In the genomic region with DNA sequence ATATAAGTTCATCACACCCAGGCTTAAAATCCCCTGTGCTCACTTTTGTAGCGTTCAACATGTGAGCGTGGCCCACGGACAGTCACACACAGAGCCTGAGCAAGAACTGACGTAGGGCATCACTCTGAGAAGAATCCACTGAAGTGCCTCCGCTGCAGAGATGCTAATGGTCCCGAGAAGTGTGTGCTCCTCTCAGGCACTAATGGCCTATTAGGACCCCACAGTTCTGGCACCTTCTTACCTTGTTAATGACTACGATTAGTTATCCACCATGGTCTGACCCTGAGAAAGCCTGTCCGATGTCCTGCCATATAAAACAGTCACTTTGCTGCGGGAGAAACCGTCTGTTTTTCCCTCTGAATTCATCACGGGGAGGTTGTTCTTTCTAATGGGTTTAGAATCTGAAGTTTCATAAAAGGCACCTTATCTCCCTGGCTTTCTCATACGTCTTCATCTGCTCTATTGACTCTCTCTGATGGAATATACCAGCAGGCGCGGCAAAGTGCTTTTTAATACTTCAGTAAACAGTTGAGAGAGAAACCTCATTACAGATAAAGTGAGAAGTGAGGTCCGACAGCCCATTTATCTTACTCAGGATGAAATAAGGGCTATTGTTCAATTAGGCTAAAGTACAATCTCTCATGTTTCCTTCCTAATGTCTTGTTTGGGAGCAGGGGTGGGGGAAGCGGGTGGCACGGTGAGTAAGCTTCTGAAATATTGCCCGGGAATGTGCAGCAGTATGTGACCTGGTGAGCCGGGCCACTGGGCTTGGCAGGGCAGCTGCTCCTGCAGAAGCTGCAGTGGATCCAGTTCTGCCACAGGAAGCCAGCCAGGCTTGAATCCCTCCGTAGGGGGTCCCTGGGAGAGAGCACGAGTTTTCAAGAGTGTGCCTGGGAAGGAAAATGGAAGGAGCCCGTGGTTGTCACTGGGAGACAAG, we compare ENCODE assay signal across 8 mouse cellular contexts. TPM values are rescaled to one million over a fixed set of nuclear protein-coding genes. Genes with fewer than 3 reads are reported as not detected.
DNase-seq lines count a peak whose midpoint lies in the region; ATAC-seq and TF ChIP-seq lines count a peak whose summit lies in the region.

No protein-coding gene starts in this region.

- peaks cover 5% of the 10 kb centered on the region for H3K9me3 ChIP-seq in heart, embryonic 16.5 days (replicated peaks; ENCODE audit: control insufficient read depth, low read length)
- no peaks in the 10 kb centered on the region for H3K9me3 ChIP-seq in kidney, postnatal 0 days (replicated peaks; ENCODE audit: low read length)
- H3K9me3 ChIP-seq in neural tube, embryonic 13.5 days, result no peaks in the 10 kb centered on the region

- H3K27me3 ChIP-seq in C2C12 (ENCODE audit: control insufficient read depth, insufficient read depth, insufficient read length), result no peaks in the 10 kb centered on the region
- no peaks in the 10 kb centered on the region for H3K27me3 ChIP-seq in heart, embryonic 16.5 days (ENCODE audit: control insufficient read depth, insufficient read depth, low read length)
- H3K27me3 ChIP-seq in kidney, postnatal 0 days (ENCODE audit: insufficient read depth, low read length), result 0 out of 2 replicates have a peak, but pooled peaks cover 7% of the 10 kb centered on the region
- H3K27me3 ChIP-seq in neural tube, embryonic 13.5 days, result no peaks in the 10 kb centered on the region

- H3K36me3 ChIP-seq in C2C12 (ENCODE audit: control insufficient read depth, insufficient read depth), result no peaks in the 10 kb centered on the region
- H3K36me3 ChIP-seq in heart, embryonic 16.5 days (ENCODE audit: control insufficient read depth, insufficient read depth), result no peaks in the 10 kb centered on the region
- no peaks in the 10 kb centered on the region for H3K36me3 ChIP-seq in kidney, postnatal 0 days (ENCODE audit: insufficient read depth, low read length)
- H3K36me3 ChIP-seq in neural tube, embryonic 13.5 days, result no peaks in the 10 kb centered on the region

- no peaks in the 10 kb centered on the region for H3K79me2 ChIP-seq in C2C12 (ENCODE audit: control insufficient read depth, insufficient read depth)

- no peaks in the 10 kb centered on the region for H3K79me3 ChIP-seq in C2C12 (ENCODE audit: low read depth)

- H3K4me2 ChIP-seq in heart, embryonic 16.5 days (ENCODE audit: low read depth, low read length), result peak overlapping the region; percentile 5; the same call in 1 of the 2 replicates
- H3K4me2 ChIP-seq in kidney, postnatal 0 days (ENCODE audit: low read length), result peak overlapping the region; percentile 38
- H3K4me2 ChIP-seq in neural tube, embryonic 13.5 days, result peak overlapping the region; percentile 30

- H3K4me1 ChIP-seq in heart, embryonic 16.5 days (ENCODE audit: control insufficient read depth, insufficient read depth, low read length), result no peaks in the 10 kb centered on the region
- no peaks in the 10 kb centered on the region; the same call in 1 of the 2 replicates for H3K4me1 ChIP-seq in kidney, postnatal 0 days (replicated peaks; ENCODE audit: insufficient read depth, low read length)
- H3K4me1 ChIP-seq in neural tube, embryonic 13.5 days (replicated peaks), result peaks cover 12% of the 10 kb centered on the region

- no peak overlapping the region for H3K27ac ChIP-seq in heart, embryonic 16.5 days (ENCODE audit: low read length)
- 0 out of 2 replicates have a peak overlapping the region, but pooled peaks have one; percentile 4 for H3K27ac ChIP-seq in kidney, postnatal 0 days
- H3K27ac ChIP-seq in neural tube, embryonic 13.5 days (replicated peaks), result no peak overlapping the region; the same call in 1 of the 2 replicates

- H3K4me3 ChIP-seq in C2C12 (ENCODE audit: insufficient read depth, poor library complexity, severe bottlenecking), result no peak overlapping the region
- H3K4me3 ChIP-seq in heart, embryonic 16.5 days (ENCODE audit: low read length), result no peak overlapping the region
- no peak overlapping the region for H3K4me3 ChIP-seq in kidney, postnatal 0 days (replicated peaks; ENCODE audit: low read depth, low read length)
- H3K4me3 ChIP-seq in neural tube, embryonic 13.5 days, result no peak overlapping the region

- H3ac ChIP-seq in C2C12 (ENCODE audit: control insufficient read depth, insufficient read length, low read depth), result no peak overlapping the region

- TF ChIP-seq CTCF in C2C12 (IDR thresholded peaks at IDR 0.05; ENCODE audit: control insufficient read depth, insufficient read depth, insufficient read length), result no peak
- no peak for TF ChIP-seq CTCF in kidney, postnatal 0 days (IDR thresholded peaks at IDR 0.05; ENCODE audit: low read depth)

- H3K9ac ChIP-seq in heart, embryonic 16.5 days (ENCODE audit: low read length), result no peak overlapping the region
- H3K9ac ChIP-seq in kidney, postnatal 0 days (ENCODE audit: low read depth, low read length), result no peak overlapping the region
- H3K9ac ChIP-seq in neural tube, embryonic 13.5 days, result 0 out of 2 replicates have a peak overlapping the region, but pooled peaks have one; percentile 17

- WGBS in heart, embryonic 16.5 days, result 47% methylated on average over 22 of the region's 22 CpGs
- WGBS in kidney, postnatal 0 days, result 21% methylated on average over 22 of the region's 22 CpGs
- WGBS in neural tube, embryonic 13.5 days, result 39% methylated on average over 22 of the region's 22 CpGs

- ATAC-seq in heart, embryonic 16.5 days (replicated peaks; ENCODE audit: extremely low read depth, insufficient read depth, low FRiP score), result no peak
- peak; percentile 89 for ATAC-seq in kidney, postnatal 0 days (replicated peaks; ENCODE audit: low FRiP score, low read depth)
- peak; percentile 66; the same call in 1 of the 2 replicates for ATAC-seq in neural tube, embryonic 13.5 days (ENCODE audit: low read depth)
- no peak for ATAC-seq in granulocyte monocyte progenitor cell, adult 5-6 weeks (replicated peaks; ENCODE audit: poor library complexity, severe bottlenecking)
- no peak for ATAC-seq in cerebellum, adult (ENCODE audit: insufficient number of reproducible peaks, low FRiP score, low TSS enrichment)

- DNase-seq in embryo, embryonic 10.5 days (ENCODE audit: low spot score), result peak; percentile 43
- DNase-seq in kidney, postnatal 0 days (ENCODE audit: low spot score), result peak; percentile 89
- DNase-seq in left cerebral cortex, adult 18-20 months (ENCODE audit: low spot score in 2 of 2), result no peak

TF ChIP-seq in C2C12, 6 proteins besides CTCF, POLR2A, EP300 and RAD21:
- TF ChIP-seq MYOG (IDR thresholded peaks at IDR 0.05; ENCODE audit: control insufficient read depth, extremely low read depth, insufficient read length) (no peak), MAX (IDR thresholded peaks at IDR 0.05) (peak; percentile 46), CEBPB (IDR thresholded peaks at IDR 0.05; ENCODE audit: low read depth) (no peak), FOSL1 (IDR thresholded peaks at IDR 0.05; ENCODE audit: insufficient read depth, low read length, poor library complexity, severe bottlenecking) (peak; percentile 42), USF1 (IDR thresholded peaks at IDR 0.05; ENCODE audit: low read depth) (no peak), MYOD1 (IDR thresholded peaks at IDR 0.05; ENCODE audit: control insufficient read depth, insufficient read length, low read depth) (peak; percentile 88)

RNA-seq across cellular contexts. Expression of gene Sh3glb1, which starts 55.5 kb away (rescaled TPM):
- polyA plus RNA-seq in C2C12 (2012; fragmentation: generic; extraction: Trizol), result 106 TPM
- 144 and 148 TPM in 2 replicates for polyA plus RNA-seq in heart, embryonic 16.5 days (2015; fragmentation: Nextera tagmentation; extraction: Ambion mirVana)
- polyA plus RNA-seq in kidney, postnatal 0 days (2015; fragmentation: Nextera tagmentation; extraction: Ambion mirVana), result 128 and 129 TPM in 2 replicates
- polyA plus RNA-seq in neural tube, embryonic 13.5 days (2015; fragmentation: Nextera tagmentation; extraction: Ambion mirVana), result 119 and 127 TPM in 2 replicates
- 10 to 100 TPM; 56.7 to 59.3 TPM for total RNA-seq in left cerebral cortex, adult 18-20 months (2021)
- total RNA-seq in granulocyte monocyte progenitor cell, adult 5-6 weeks (2014; fragmentation: Nextera tagmentation), result 34.9 and 35.1 TPM in 2 replicates
- total RNA-seq in granulocyte monocyte progenitor cell, adult 5-6 weeks (2017), result 18.2 and 26.6 TPM in 2 replicates

Comparison
In these comparisons a context has a peak if more than half of its experiments do, and no peak if none do; other contexts are left out.
1. DNase-seq: peak in embryo, embryonic 10.5 days (single experiment) and kidney, postnatal 0 days (single experiment); none in left cerebral cortex, adult 18-20 months (0 of 2).
2. ATAC-seq: peak in kidney, postnatal 0 days (single experiment) and neural tube, embryonic 13.5 days (single experiment); none in heart, embryonic 16.5 days (single experiment), granulocyte monocyte progenitor cell, adult 5-6 weeks (single experiment) and cerebellum, adult (single experiment).
3. Peak in every context shown above with its lines, with median percentiles within 50 percentile points of each other: H3K4me2 ChIP-seq.